Mouse (Mus musculus): ENCODE results near the gene Rbfox3. TPM values are rescaled to one million over a fixed set of nuclear protein-coding genes. Genes with fewer than 3 reads are reported as not detected.

Rbfox3 gene
- total RNA-seq, 2 experiments from 2014 or later: 350 to 371 TPM

- peak; percentile 43 to 44 for DNase-seq (ENCODE audit: low spot score in 2 of 2)
These were observed 407.3 kb downstream of the Rbfox3 start for GRCm38 (mm10) chr11:118504180-118504454.

GRCm38 (mm10) chr11:118503418-118504179, 407.8 kb downstream of the Rbfox3 start:
- DNase-seq (ENCODE audit: low spot score in 2 of 2): no peak

More at GRCm38 (mm10) chr11:118504180-118504454, 407.3 kb downstream of the Rbfox3 start:
- intact Hi-C loops (cut with DNase I): no loop called here

GRCm38 (mm10) chr11:118502990-118503389, 408.4 kb downstream of the Rbfox3 start:
- DNase-seq (ENCODE audit: low spot score in 2 of 2): no peak
- intact Hi-C loops (cut with DNase I): no loop called here

More at GRCm38 (mm10) chr11:118503418-118504179, 407.8 kb downstream of the Rbfox3 start:
- intact Hi-C loops (cut with DNase I): no loop called here

GRCm38 (mm10) chr11:118496066-118496689, 415.2 kb downstream of the Rbfox3 start:
- no peak for DNase-seq (ENCODE audit: low spot score in 2 of 2)
- intact Hi-C loops (cut with DNase I): no loop called here

- intact Hi-C loops (cut with DNase I): no loop called here
- peak; percentile 59 to 64 for DNase-seq (ENCODE audit: low spot score in 2 of 2)
These were observed 416.3 kb downstream of the Rbfox3 start for GRCm38 (mm10) chr11:118495065-118495464.

- DNase-seq (ENCODE audit: low spot score in 2 of 2): no peak
- intact Hi-C loops (cut with DNase I): no loop called here
These were observed 417.2 kb downstream of the Rbfox3 start for GRCm38 (mm10) chr11:118494001-118494737.

GRCm38 (mm10) chr11:118493458-118493857, 417.9 kb downstream of the Rbfox3 start:
- intact Hi-C loops (cut with DNase I): no loop called here
- no peak for DNase-seq (ENCODE audit: low spot score in 2 of 2)

- no peak for DNase-seq (ENCODE audit: low spot score in 2 of 2)
- intact Hi-C loops (cut with DNase I): loop anchor here (2.0 kb wide), 1 partner anchor 44 kb away; no protein-coding TSS in a partner anchor
These were observed 420.2 kb downstream of the Rbfox3 start for GRCm38 (mm10) chr11:118491230-118491629.

GRCm38 (mm10) chr11:118490566-118491218, 420.7 kb downstream of the Rbfox3 start:
- DNase-seq (ENCODE audit: low spot score in 2 of 2): peak in 1 of 2 experiments; percentile 52
- intact Hi-C loops (cut with DNase I): loop anchor here (2.0 kb wide), 1 partner anchor 44 kb away; no protein-coding TSS in a partner anchor

- DNase-seq (ENCODE audit: low spot score in 2 of 2): no peak
These were observed 422.5 kb downstream of the Rbfox3 start for GRCm38 (mm10) chr11:118488907-118489270.

GRCm38 (mm10) chr11:118488191-118488906, 423.0 kb downstream of the Rbfox3 start:
- no peak for DNase-seq (ENCODE audit: low spot score in 2 of 2)
- intact Hi-C loops (cut with DNase I): no loop called here

More at GRCm38 (mm10) chr11:118488907-118489270, 422.5 kb downstream of the Rbfox3 start:
- intact Hi-C loops (cut with DNase I): no loop called here

- intact Hi-C loops (cut with DNase I): no loop called here
These were observed 424.3 kb downstream of the Rbfox3 start for GRCm38 (mm10) chr11:118486881-118487772.

GRCm38 (mm10) chr11:118486281-118486680, 425.1 kb downstream of the Rbfox3 start:
- intact Hi-C loops (cut with DNase I): no loop called here
- no peak for DNase-seq (ENCODE audit: low spot score in 2 of 2)

More at GRCm38 (mm10) chr11:118486881-118487772, 424.3 kb downstream of the Rbfox3 start:
- no peak for DNase-seq (ENCODE audit: low spot score in 2 of 2)

- no peak for DNase-seq (ENCODE audit: low spot score in 2 of 2)
- intact Hi-C loops (cut with DNase I): no loop called here
These were observed 425.6 kb downstream of the Rbfox3 start for GRCm38 (mm10) chr11:118485780-118486179.

GRCm38 (mm10) chr11:118485338-118485737, 426.1 kb downstream of the Rbfox3 start:
- no peak for DNase-seq (ENCODE audit: low spot score in 2 of 2)
- intact Hi-C loops (cut with DNase I): no loop called here

- intact Hi-C loops (cut with DNase I): no loop called here
- no peak for DNase-seq (ENCODE audit: low spot score in 2 of 2)
These were observed 427.2 kb downstream of the Rbfox3 start for GRCm38 (mm10) chr11:118484169-118484568.

- DNase-seq (ENCODE audit: low spot score in 2 of 2): no peak
- intact Hi-C loops (cut with DNase I): no loop called here
These were observed 429.6 kb downstream of the Rbfox3 start for GRCm38 (mm10) chr11:118481751-118482150.

- no peak for DNase-seq (ENCODE audit: low spot score in 2 of 2)
- intact Hi-C loops (cut with DNase I): no loop called here
These were observed 430.2 kb downstream of the Rbfox3 start for GRCm38 (mm10) chr11:118481231-118481630.
